Mouse (Mus musculus) lung, postnatal 0 days (tissue): ENCODE data around the gene Ggct.

Experiments used
- CTCF ChIP-seq: IDR thresholded peaks from 2 replicates; pipeline ENCODE4 v1.5.1; 2016; ENCODE audit warnings: antibody characterized with exemption, mild to moderate bottlenecking
- EP300 ChIP-seq: IDR thresholded peaks from 2 replicates; pipeline ENCODE4 v1.6.1; 2016; ENCODE audit warnings: antibody characterized with exemption, mild to moderate bottlenecking, control low read depth

DNA sequence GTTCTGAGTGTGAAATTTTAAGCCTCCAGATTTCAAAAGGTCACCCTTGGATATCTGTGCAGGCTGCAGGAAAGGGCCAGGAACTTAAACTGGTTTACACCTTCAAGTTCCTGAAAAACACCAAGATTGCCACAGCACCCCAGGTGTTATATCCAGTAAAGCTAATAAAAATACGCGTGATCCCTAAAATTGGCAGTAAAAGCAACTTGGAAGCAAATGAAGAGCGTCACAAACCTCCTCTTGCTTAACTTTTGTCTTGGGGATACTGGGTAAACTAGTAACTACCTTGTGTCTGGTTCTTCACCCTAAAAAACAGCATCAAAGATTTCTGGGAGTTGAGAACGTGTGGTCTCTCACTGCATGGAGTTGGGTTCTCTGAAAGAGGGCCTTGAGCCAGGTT lies 44.0 kb upstream of the Ggct start:
- TF ChIP-seq CTCF = no peak
- TF ChIP-seq EP300 = no peak
